Mouse (Mus musculus) layer of hippocampus, postnatal 36 days (tissue): Measurements from ENCODE around the gene Klk13. TPM values are rescaled to one million over a fixed set of nuclear protein-coding genes. Genes with fewer than 3 reads are reported as not detected.
"Not testable (repeated sequence)": the region's sequence is repeated elsewhere in the genome, so short reads cannot be mapped to it uniquely, and the experiment has no call there.

Source experiments
- DNase-seq, 2 experiments: peaks; one replicate each; pipeline ENCODE4 v3.0.0; 2022
- total RNA-seq, 2 experiments: library from RNA; stranded (reverse); gene quantifications; 2 replicates each; pipeline ENCODE4 v1.2.3; 2021

Gene Klk13
- not detected for total RNA-seq

DNA sequence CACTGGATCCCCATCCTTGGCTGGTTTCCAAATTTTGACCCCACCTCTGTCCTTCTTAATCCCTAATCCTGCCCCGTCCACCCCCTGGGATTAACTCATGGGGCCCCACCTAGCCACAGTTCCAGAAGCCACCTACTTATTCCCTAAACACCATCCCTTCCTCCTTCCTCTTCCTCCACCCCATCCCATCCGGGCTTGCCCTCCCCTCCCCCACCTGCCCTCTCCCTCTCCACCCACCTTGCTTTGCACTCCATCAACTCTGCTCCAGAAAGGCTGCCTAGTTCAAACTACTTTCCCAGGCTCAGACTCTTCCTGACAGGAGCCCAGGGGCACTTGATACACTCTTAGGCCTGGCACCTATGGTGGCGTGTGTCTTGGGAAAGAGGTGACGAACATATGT lies at the start of gene Klk13:
TSS of gene Klk13 (plus strand) at position 301 of the 400 bp plus-strand sequence.
- DNase-seq, result no peak

DNA sequence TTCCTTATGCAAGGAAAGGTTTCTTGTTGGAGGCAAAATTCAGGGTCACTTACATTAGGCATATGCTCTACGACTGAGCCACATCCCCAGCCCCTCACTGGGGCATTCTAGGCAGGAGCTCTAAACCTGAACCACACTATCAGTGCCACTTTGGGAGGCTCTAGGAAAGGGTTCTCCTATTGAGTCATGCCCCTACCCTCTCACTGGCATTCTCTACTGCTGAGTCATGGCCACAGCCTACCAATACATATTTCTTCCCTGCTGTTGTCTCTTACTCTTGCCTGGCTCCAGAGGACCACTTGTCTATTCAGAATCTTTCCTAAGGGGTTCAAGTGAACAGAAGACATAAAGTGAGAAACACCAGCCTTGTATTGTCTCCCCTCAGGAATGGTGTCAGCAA lies 49.6 kb upstream of the Klk13 start:
- no peak for DNase-seq

DNA sequence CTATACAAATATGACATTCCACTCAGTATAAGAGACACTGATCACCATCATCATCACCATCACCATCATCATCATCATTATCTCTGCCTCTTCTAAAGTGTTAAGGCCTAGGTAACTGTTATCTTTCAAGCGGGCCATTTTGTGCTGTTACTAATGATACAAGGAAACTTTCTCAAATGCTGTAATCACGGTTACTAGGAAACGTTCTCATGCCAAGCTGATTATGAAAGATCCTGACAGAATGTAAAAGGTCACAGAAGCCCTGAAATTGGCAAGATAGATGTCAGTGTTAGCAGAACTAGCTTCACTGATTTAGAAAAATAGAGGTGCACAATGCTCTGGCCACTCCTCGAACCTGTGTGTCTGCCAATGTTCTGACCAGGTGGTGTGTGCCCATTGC lies 45.1 kb upstream of the Klk13 start:
- DNase-seq, result not testable (repeated sequence)

DNA sequence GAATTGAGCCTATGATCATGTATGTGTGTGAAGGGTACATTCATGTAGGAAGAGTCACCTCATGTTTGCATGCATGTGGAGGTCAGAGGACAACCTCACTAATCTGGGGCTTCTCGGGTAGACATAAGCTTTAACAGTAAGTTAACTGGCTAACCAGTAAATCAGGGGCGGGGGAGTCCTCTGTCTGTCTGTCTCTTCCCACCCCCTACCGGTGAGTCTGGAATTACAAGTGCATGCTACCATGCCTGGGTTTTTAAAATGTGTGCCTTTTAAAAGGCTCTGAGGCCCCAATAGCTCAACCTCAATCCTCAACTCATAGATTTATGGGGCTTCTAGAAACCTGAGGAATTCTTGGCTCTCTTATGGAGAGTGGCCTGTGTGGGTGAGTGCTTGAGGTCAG lies 43.8 kb upstream of the Klk13 start:
- no peak for DNase-seq

DNA sequence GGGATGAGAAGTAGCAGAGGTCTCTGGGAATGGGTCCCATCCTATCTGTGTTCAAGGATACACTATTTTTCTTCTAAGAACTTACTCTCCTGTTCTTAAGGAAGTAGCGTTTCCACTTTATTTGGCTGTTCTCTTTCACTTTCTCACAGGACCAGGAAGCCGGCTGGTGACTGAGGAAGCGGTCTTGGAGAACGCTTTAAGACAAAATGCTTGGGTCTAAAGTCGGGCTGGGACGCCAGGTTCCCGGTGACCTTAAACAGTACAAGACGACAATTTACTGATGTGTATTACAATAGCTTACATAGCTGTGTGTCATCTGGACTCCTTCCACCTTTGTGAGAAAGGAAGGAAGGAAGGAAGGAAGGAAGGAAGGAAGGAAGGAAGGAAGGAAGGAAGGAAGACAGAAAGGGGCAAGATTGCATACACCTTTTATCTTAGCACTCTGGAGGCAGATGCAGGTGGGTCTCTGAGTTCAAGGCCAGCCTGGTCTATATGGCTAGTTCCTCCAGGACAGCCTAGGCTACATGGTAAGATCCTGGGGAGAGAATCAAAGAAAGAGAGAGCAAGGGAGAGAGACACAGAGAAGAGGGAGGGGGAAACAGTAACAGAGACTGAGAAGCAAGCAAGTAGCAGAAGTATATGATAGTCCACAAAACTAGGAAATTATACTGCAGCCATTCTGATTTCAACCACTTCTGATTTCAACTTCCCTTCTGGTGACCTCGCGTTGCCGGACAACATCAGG lies 41.1 kb upstream of the Klk13 start:
- no peak for DNase-seq

DNA sequence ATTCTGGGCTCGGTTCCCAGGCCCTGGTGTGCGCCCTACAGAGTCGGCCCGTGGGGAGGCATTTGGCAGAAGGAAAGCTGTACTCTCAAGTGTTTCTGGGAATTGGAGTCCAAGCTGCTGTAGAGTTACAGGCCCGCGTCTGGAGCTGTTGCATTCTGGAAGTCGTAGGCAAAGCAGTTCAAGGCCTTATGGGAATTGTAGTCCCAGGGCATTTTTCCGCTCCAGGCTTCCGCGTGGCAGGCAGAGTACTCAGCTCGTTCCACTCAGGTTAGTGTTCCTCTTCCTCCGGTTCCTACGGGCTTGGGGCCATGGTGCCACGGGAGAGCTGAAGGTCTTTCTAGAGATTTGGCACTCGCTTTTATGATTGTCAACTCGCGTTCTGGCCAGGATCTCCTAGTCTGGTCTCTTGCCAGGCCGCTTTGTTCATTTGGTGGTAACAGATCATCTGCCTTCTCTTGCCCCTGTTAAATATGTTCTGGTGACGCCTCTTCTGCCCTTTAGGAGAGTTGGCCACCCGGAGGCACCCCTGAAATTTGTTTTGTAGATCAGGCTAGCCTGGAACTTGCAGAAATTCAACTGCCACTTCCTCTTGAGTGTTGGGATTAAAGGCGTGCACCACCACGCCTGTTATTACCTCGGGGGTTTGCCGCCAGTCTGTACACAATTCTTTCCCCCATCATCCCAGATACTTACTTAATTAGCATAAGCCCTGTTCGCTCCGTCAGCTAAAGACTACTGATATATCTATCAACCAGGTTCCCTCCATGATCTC lies 40.4 kb upstream of the Klk13 start, which contains the start of gene Ctu1:
TSS of gene Ctu1 (plus strand) at position 208 of the 772 bp plus-strand sequence.
- DNase-seq, result peak; percentile 86 to 90

DNA sequence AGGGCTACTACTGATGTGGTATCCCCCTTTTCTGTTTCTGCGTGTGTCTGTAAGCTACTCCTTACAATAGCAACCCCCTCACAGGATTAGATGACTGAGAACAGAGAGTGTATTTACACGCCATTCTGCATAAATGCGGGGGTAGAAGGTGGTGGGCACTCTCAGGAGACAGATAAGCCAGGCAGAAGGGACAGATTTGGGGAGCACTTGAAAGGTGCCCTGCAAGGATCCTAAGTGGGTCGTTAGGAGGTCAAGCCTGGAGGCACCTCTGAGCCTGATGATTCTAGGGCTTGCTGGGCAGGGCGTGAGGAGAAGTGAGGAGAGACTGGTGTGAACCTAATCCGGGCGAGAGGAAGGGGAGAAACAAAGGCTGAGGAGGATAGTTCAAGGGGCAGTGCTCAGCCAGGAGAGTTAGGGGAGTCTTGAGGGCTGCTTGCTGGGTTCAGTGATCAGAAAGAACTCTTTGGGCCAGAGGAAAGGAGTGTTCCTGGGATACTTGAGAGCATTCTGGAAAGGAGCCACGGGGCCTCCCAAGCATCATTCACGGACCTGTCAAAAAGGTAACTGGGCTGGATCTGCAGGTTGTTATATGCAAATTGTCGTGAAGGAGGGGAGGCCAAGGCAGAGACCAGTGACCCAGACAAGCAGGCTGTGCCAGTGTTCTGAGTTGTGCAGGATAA lies 39.6 kb upstream of the Klk13 start:
- no peak for DNase-seq

DNA sequence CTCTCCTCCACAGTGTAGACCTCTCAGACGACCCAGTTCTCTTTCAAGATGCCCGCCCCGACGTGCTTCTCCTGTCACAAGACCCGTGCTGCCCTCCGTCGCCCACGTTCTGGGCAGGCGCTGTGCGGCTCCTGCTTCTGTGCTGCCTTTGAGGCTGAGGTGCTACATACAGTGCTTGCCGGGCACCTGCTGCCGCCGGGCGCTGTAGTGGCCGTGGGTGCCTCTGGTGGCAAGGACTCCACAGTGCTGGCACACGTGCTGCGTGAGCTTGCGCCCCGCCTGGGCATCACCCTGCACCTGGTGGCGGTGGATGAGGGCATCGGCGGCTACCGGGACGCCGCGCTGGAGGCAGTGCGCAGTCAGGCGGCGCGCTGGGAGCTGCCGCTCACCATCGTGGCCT lies 37.3 kb upstream of the Klk13 start:
- DNase-seq, result no peak

DNA sequence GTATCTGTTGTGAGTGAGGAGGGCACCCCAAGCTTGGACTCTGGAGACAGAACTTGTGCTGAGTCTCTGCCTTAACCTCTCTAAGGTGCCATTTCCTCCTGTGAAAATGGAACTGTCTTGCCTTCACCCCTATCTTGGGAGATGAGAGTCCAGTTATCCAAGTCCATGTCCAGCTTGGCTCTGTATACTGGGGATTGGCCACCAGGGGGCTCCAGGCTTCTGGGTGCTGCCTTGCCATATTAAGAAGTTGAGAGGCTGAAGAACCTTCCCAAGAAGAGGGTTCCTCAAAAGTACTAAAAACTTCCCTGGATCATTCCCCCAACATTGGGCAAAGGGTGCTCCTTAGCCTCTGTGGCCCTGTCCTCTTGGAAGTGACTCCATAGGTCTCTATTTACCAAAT lies 33.9 kb upstream of the Klk13 start:
- DNase-seq, result no peak

DNA sequence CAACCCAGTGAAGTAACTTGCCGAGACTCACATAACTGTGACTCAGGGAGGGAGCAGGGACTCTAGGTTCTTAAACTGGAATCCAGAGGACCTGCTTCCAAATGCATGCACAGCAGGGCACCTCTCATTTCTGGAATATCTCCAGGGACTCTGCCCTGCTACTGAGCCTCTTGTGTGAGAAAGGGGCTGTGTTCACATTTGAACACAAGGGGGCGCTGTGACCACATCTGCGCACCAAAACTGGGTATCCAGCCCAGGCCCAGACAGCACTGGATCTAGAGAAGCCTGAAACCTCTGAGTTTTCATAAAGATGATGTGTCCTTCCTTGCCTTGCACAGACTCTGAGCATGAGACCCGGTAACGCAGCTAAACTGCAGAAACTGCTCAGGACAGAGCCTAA lies 31.4 kb upstream of the Klk13 start:
- peak; percentile 58 to 65 for DNase-seq

DNA sequence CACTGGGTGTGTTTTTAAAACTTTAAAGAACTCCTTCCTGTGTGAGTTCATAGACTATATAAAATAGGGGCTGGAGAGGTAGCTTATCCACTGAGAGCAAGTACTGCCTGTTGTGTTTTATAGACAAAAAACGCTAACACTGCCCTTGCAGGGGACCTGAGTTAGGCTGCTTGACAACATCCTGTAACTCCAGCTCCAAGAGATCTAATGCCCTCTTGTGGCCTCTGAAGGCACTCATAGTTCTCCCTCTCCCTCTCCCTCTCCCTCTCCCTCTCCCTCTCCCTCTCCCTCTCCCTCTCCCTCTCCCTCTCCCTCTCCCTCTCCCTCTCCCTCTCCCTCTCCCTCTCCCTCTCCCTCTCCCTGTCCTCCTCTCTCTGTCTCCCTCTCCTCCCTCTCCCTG lies 29.9 kb upstream of the Klk13 start:
- not testable (repeated sequence) for DNase-seq

DNA sequence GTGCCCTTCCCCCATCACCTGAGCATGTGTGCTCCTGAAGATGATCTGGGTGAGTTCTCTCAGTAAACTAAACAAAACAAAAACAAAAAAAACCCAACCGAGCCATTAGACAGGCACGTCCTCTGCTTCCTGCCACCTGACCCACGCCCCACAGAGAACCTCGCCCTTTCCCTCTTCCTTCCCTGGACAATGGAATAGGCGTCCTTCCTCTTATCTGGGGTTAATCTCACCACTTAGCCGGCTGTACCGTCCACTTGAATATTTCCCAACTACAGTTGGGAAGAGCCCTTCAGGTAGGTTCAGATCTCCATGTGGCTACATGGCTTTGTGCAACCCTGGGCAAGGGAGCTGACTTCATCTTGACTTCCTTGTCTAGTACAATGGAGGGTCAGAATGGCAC lies 27.3 kb upstream of the Klk13 start:
- no peak for DNase-seq

DNA sequence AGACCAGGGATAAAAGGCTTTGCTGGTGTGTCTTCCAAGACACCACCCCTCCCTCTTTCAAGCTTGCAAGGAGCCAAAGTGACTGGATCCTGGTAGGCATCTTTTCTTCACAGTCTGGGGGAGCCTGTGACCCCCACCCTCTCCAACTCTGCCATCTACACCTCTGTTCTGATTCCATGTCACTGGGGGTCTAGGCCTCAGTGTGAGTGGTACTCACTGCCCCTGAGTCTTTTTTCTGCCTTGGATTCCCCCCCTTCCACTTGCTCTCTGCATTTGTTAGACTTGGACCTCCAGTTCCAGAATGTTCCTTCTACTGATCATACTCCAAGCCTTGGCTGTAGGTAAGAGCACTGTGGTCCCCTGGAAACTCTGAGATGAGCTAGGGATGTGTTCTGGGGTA lies 22.2 kb upstream of the Klk13 start, which contains the start of gene Klk14:
TSS of gene Klk14 (plus strand) at position 301 of the 400 bp plus-strand sequence.
- DNase-seq, result no peak

DNA sequence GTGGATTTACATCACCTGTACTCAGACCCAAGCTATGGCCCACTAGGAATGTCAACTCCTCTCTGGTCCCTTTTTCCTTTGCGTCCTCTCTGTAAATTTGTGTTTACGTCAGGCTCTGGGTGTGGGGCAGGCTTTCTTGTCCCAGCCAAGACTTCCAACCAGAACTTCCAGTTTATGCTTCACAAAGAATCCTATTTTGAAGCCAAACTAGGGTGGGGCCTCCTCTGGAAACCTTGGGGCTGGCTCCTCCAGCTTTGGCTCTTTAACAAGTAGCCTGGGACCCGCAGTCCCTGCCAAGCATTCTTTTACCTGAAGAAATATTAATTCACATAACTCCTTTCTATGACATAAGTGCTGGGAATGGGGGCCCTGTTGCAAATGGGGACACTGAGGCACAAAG lies 2.3 kb upstream of the Klk13 start:
- DNase-seq, result no peak

DNA sequence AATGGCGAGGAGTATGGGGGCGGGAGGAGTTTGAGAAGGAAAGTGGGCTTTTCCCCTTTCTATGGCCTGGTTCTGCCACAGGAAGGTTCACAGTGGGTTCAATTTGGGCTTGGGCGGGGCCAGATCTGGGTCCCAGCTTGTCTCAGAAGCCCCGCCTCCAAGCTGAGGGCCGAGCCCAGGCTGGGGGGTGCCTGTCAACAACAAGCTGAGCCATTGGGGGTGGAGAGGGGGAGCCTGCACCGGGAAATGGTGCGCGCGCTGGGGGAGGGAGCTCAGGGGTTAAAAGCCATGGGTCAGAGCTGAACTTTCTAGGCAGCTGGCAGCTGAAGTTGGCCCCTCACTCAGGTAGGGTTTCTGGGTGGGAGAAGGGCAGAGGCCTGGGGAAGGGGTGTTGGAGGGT lies 550 bp downstream of the Klk13 start:
- DNase-seq, result no peak

DNA sequence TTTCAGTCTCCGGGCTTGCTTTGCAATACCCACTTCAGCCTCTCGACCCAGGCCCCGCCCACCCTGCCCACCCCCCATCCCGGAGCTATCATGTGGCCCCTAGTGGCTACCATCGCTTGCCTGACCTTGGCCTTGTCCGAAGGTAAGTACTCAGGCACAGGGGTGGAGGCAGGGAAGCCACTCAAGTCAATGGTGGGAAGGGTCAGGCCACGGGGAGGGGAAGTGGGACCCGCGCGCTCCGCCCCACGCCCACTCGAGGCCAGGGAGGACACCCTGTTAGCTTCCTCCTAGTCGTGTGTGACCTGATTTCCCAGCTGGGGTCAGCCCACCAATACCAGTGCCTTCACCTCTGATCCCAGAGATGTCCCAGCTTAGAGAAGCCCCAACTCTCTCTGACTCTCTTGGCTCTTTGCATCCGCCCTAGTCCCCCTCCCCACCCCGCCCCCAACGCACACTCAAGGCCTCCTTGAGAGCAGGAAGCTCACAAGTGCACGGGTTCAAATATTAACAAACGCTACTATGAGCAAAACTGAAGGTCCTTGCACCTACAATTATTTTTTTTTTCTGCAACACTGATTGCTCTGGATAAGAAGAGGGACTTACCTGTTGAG lies 1.5 kb downstream of the Klk13 start:
- DNase-seq, result no peak

DNA sequence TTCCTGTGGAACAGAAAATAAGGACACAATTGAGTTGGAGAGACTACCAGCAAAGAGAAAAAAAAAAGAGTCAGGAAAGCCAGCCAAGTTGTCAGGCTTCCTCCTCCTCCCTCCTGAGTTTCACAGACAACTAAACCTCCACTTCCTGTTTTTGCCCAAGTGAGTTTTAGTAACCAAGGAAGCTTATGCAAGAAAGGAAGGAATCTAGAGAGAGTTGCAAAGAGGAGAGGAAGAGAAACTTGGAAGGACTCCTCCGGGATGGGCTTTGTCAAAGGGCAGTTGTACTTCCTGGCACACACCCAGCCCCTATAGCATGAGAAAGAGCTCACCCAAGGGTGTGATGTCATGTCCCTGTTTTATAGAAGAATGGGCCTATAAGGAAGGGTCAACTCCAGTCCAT lies 35.4 kb downstream of the Klk13 start:
- DNase-seq, result no peak

DNA sequence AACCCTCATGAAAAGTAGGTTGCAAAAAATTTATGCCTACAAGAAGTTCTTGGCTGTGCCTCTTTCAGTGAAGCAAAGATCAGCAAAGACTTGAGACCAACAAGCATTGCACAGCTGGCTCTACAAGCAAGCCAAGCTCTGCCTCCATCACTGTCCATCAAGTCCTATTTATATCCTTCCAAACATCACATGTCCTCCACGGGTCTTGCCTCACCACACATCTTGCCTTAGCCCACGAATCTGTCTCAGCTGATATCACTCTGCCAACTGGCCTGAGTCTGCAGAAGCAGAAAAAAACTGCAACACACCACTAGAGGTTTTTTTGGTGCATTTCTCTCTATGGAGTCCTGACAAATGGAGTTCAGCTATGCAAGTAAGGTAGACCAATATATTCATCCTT lies 40.4 kb downstream of the Klk13 start:
- no peak for DNase-seq

DNA sequence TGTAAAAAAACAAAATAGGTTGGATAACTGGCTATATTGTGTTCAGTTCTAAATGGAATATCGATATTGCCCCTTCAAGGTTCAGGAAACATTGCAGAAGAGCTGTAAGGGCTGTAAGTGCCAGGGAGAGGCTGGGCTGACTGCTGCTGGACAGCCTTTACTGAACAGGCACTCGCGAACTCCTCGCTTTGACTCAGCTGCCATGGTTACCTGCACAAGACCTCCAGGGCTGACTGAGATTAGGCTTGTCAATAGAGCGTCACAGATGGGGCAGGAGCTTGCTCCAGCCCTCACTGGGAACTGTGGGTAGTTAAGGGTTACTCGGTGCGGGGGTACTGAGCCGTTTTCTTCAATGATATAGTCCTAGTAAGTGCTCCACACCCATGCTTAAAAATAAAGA lies 54.1 kb downstream of the Klk13 start:
- DNase-seq, result no peak

DNA sequence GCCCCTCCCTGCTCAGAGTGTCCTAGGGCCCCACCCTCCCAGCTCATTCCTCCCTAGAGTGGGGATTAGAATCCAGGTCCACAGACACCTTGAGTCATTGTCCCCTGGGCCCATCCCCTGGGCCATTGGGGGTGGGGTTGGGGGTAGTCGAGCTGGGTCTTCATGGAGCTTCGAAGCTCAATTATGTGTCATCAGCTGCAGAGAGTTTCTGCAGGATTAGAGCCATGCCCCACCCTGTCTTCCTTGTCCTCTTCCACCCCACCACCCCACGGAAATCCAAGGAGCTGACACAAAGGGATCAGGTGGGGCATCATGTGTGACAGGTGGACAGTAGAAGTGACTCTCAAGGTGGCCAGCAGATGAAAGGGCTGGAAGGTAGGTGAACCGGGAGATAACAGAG lies 56.2 kb downstream of the Klk13 start, which contains the start of gene Klk12:
TSS of gene Klk12 (plus strand) at position 301 of the 400 bp plus-strand sequence.
- DNase-seq, result no peak

DNA sequence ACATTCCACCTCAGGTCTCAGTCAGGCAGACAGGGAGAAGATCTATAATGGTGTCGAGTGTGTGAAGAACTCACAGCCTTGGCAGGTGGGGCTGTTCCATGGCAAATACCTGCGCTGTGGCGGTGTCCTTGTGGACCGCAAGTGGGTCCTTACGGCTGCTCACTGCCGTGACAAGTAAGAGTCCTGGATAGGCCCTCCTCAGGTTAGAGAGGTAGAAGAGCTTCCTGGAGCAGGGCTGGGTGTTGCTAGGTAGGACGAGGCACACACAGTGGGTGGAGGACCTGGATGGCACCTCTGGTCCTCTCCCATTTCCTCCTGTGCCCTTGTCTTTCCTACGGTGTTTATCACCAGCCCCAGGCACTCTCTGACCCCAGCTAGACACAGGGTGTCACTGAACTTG lies 57.3 kb downstream of the Klk13 start:
- DNase-seq, result no peak

DNA sequence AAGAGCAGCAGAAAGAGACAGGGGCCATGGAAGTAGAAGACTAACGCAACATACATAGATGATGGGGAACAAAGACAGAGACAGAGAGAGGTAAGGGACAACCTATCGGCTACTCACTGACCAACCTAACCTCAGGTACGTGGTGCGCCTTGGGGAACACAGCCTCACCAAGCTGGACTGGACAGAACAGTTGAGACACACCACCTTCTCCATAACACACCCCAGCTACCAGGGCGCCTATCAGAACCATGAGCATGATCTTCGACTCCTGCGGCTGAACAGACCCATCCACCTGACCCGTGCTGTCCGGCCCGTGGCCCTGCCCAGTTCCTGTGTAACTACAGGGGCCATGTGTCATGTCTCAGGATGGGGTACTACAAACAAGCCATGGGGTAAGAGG lies 58.3 kb downstream of the Klk13 start:
- DNase-seq, result no peak

DNA sequence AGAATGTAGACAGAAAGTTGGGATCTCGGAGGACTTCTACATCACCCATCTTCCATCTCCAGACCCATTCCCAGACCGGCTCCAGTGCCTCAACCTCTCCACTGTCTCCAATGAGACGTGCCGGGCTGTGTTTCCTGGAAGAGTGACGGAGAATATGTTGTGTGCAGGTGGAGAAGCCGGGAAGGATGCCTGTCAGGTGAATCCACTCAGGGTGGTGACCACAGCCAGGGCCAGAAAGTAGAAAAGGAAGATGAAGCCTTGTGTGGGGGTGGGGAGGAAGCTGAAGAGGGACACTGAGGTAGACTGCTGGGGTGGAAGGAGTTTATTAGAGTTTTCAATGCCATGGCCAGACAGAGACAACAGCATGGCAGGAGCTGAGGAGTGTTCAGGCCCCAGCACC lies 59.5 kb downstream of the Klk13 start:
- no peak for DNase-seq
